Mouse (Mus musculus): ENCODE measurements around the gene Eepd1. TPM values are rescaled to one million over a fixed set of nuclear protein-coding genes. Genes with fewer than 3 reads are reported as not detected.
A peak's percentile ranks its signal among the peaks of the same experiment; 100 is the strongest.

The Eepd1 gene
- polyA plus RNA-seq, 1 experiment from 2014 or later: 26.1 TPM

- Histone ChIP-seq H3K4me1 (replicated peaks; ENCODE audit: control insufficient read depth, insufficient read depth, low read length) (no peaks in the 10 kb centered on the region), H3K27me3 (replicated peaks; ENCODE audit: control insufficient read depth, insufficient read depth, low read length) (no peaks in the 10 kb centered on the region), H3K27ac (ENCODE audit: low read depth, low read length) (no peak overlapping the region), H3K36me3 (ENCODE audit: control insufficient read depth, insufficient read depth) (no peaks in the 10 kb centered on the region), H3K9ac (ENCODE audit: low read depth, low read length) (no peak overlapping the region), H3K4me2 (replicated peaks; ENCODE audit: low read depth) (no peak overlapping the region), H3K4me3 (ENCODE audit: low read depth, low read length) (no peak overlapping the region), H3K9me3 (ENCODE audit: control insufficient read depth) (no peaks in the 10 kb centered on the region)
- TF ChIP-seq CTCF (IDR thresholded peaks at IDR 0.05; ENCODE audit: low read depth): no peak
- 89% methylated on average over 2 of the region's 2 CpGs for WGBS
- no peak for ATAC-seq
Measured at GRCm38 (mm10) chr9:25539461-25539860, 58.1 kb downstream of the Eepd1 start.

GRCm38 (mm10) chr9:25541355-25541754 is 60.0 kb downstream of the Eepd1 start:
- Histone ChIP-seq H3K27ac (ENCODE audit: low read depth, low read length) (no peak overlapping the region), H3K9me3 (ENCODE audit: control insufficient read depth) (no peaks in the 10 kb centered on the region), H3K27me3 (replicated peaks; ENCODE audit: control insufficient read depth, insufficient read depth, low read length) (no peaks in the 10 kb centered on the region), H3K9ac (ENCODE audit: low read depth, low read length) (no peak overlapping the region), H3K4me3 (ENCODE audit: low read depth, low read length) (no peak overlapping the region), H3K4me1 (replicated peaks; ENCODE audit: control insufficient read depth, insufficient read depth, low read length) (no peaks in the 10 kb centered on the region), H3K4me2 (replicated peaks; ENCODE audit: low read depth) (no peak overlapping the region), H3K36me3 (ENCODE audit: control insufficient read depth, insufficient read depth) (no peaks in the 10 kb centered on the region)
- no peak for ATAC-seq
- WGBS: 59% methylated on average over 4 of the region's 4 CpGs
- no peak for TF ChIP-seq CTCF (IDR thresholded peaks at IDR 0.05; ENCODE audit: low read depth)

- no peak for TF ChIP-seq CTCF (IDR thresholded peaks at IDR 0.05; ENCODE audit: low read depth)
- Histone ChIP-seq H3K4me3 (ENCODE audit: low read depth, low read length) (no peak overlapping the region), H3K36me3 (ENCODE audit: control insufficient read depth, insufficient read depth) (no peaks in the 10 kb centered on the region), H3K4me1 (replicated peaks; ENCODE audit: control insufficient read depth, insufficient read depth, low read length) (no peaks in the 10 kb centered on the region), H3K27ac (ENCODE audit: low read depth, low read length) (no peak overlapping the region), H3K27me3 (replicated peaks; ENCODE audit: control insufficient read depth, insufficient read depth, low read length) (no peaks in the 10 kb centered on the region), H3K9me3 (ENCODE audit: control insufficient read depth) (no peaks in the 10 kb centered on the region), H3K4me2 (replicated peaks; ENCODE audit: low read depth) (no peak overlapping the region), H3K9ac (ENCODE audit: low read depth, low read length) (no peak overlapping the region)
- no peak for ATAC-seq
- 81% methylated on average over 2 of the region's 2 CpGs for WGBS
Measured at GRCm38 (mm10) chr9:25545212-25545611, 63.9 kb downstream of the Eepd1 start.

- Histone ChIP-seq H3K27ac (ENCODE audit: low read depth, low read length) (no peak overlapping the region), H3K27me3 (replicated peaks; ENCODE audit: control insufficient read depth, insufficient read depth, low read length) (no peaks in the 10 kb centered on the region), H3K4me1 (replicated peaks; ENCODE audit: control insufficient read depth, insufficient read depth, low read length) (no peaks in the 10 kb centered on the region), H3K36me3 (ENCODE audit: control insufficient read depth, insufficient read depth) (no peaks in the 10 kb centered on the region), H3K9me3 (ENCODE audit: control insufficient read depth) (no peaks in the 10 kb centered on the region), H3K4me2 (replicated peaks; ENCODE audit: low read depth) (no peak overlapping the region), H3K4me3 (ENCODE audit: low read depth, low read length) (no peak overlapping the region), H3K9ac (ENCODE audit: low read depth, low read length) (no peak overlapping the region)
- no peak for ATAC-seq
- 85% methylated on average over 8 of the region's 8 CpGs for WGBS
- TF ChIP-seq CTCF (IDR thresholded peaks at IDR 0.05; ENCODE audit: low read depth): no peak
Measured at GRCm38 (mm10) chr9:25549130-25550060, 68.0 kb downstream of the Eepd1 start.

- no peaks in the 10 kb centered on the region for H3K4me1 ChIP-seq (replicated peaks; ENCODE audit: control insufficient read depth, insufficient read depth, low read length)
- H3K9ac ChIP-seq (ENCODE audit: low read depth, low read length): no peak overlapping the region
- TF ChIP-seq CTCF (IDR thresholded peaks at IDR 0.05; ENCODE audit: low read depth): no peak
- no peak overlapping the region for H3K4me3 ChIP-seq (ENCODE audit: low read depth, low read length)
- no peaks in the 10 kb centered on the region for H3K27me3 ChIP-seq (replicated peaks; ENCODE audit: control insufficient read depth, insufficient read depth, low read length)
- peak overlapping the region; percentile 21; the same call in 1 of the 2 replicates for H3K27ac ChIP-seq (ENCODE audit: low read depth, low read length)
- no peaks in the 10 kb centered on the region for H3K36me3 ChIP-seq (ENCODE audit: control insufficient read depth, insufficient read depth)
- H3K9me3 ChIP-seq (ENCODE audit: control insufficient read depth): no peaks in the 10 kb centered on the region
- ATAC-seq: peak; percentile 85
- 64% methylated on average over 7 of the region's 7 CpGs for WGBS
- H3K4me2 ChIP-seq (replicated peaks; ENCODE audit: low read depth): no peak overlapping the region
Measured at GRCm38 (mm10) chr9:25550196-25550595, 68.8 kb downstream of the Eepd1 start.

GRCm38 (mm10) chr9:25552532-25552931 is 71.2 kb downstream of the Eepd1 start:
- Histone ChIP-seq H3K4me2 (replicated peaks; ENCODE audit: low read depth) (no peak overlapping the region), H3K9ac (ENCODE audit: low read depth, low read length) (no peak overlapping the region), H3K27ac (ENCODE audit: low read depth, low read length) (no peak overlapping the region), H3K27me3 (replicated peaks; ENCODE audit: control insufficient read depth, insufficient read depth, low read length) (no peaks in the 10 kb centered on the region), H3K36me3 (ENCODE audit: control insufficient read depth, insufficient read depth) (no peaks in the 10 kb centered on the region), H3K9me3 (ENCODE audit: control insufficient read depth) (no peaks in the 10 kb centered on the region), H3K4me3 (ENCODE audit: low read depth, low read length) (no peak overlapping the region), H3K4me1 (replicated peaks; ENCODE audit: control insufficient read depth, insufficient read depth, low read length) (no peaks in the 10 kb centered on the region)
- 66% methylated on average over 2 of the region's 2 CpGs for WGBS
- TF ChIP-seq CTCF (IDR thresholded peaks at IDR 0.05; ENCODE audit: low read depth): no peak
- ATAC-seq: no peak

Measured in intestine, postnatal 0 days (tissue).